Mouse (Mus musculus) ES-Bruce4 (cell line): ENCODE measurements around the gene Nf1. TPM values are rescaled to one million over a fixed set of nuclear protein-coding genes. Genes with fewer than 3 reads are reported as not detected.

Experiments used
- H3K27ac ChIP-seq: 2 replicates; pipeline ENCODE4 v1.5.1; 2012; ENCODE audit warnings: low read length, inconsistent platforms; ENCODE audit not compliant: insufficient read depth
- H3K27me3 ChIP-seq: 2 replicates; pipeline ENCODE4 v1.6.1; 2012; ENCODE audit warnings: mild to moderate bottlenecking, low read length, inconsistent platforms; ENCODE audit not compliant: control insufficient read depth, poor library complexity, insufficient read depth, severe bottlenecking
- H3K36me3 ChIP-seq: 2 replicates; pipeline ENCODE4 v1.6.1; 2012; ENCODE audit warnings: inconsistent platforms, mild to moderate bottlenecking, low read length, moderate library complexity; ENCODE audit not compliant: control insufficient read depth, poor library complexity, insufficient read depth, severe bottlenecking
- H3K4me1 ChIP-seq: one replicate; pipeline ENCODE4 v1.8.1; 2011; ENCODE audit warnings: low read length; ENCODE audit not compliant: control insufficient read depth, insufficient read depth
- H3K4me3 ChIP-seq: 2 replicates; pipeline ENCODE4 v1.5.1; 2011; ENCODE audit warnings: low read depth, mild to moderate bottlenecking, low read length
- H3K9ac ChIP-seq: 2 replicates; pipeline ENCODE4 v1.6.1; 2012; ENCODE audit warnings: low read depth, mild to moderate bottlenecking, inconsistent platforms; ENCODE audit not compliant: poor library complexity, severe bottlenecking
- H3K9me3 ChIP-seq: replicated peaks from 2 replicates; pipeline ENCODE4 v1.6.1; 2012; ENCODE audit warnings: mild to moderate bottlenecking, low read length, inconsistent platforms; ENCODE audit not compliant: control insufficient read depth, poor library complexity, insufficient read depth, severe bottlenecking
- CTCF ChIP-seq: IDR thresholded peaks from one replicate; pipeline ENCODE4 v1.8.1; 2011; ENCODE audit warnings: low read depth, low read length
- EP300 ChIP-seq: IDR thresholded peaks from 2 replicates; pipeline ENCODE4 v1.6.1; 2011; ENCODE audit warnings: low read depth, low read length; ENCODE audit not compliant: insufficient read depth
- POLR2A ChIP-seq: IDR thresholded peaks from one replicate; pipeline ENCODE4 v1.8.1; 2011; ENCODE audit warnings: low read length; ENCODE audit not compliant: insufficient read depth
- polyA plus RNA-seq: library from polyadenylated mRNA; stranded (reverse); fragments of >200 nt; gene quantifications from 2 replicates; pipeline ENCODE4 v1.2.4, GENCODE M21; 2011; ENCODE audit warnings: low read depth; ENCODE audit not compliant: missing spikeins, insufficient read depth, insufficient read length

Nf1 gene
- polyA plus RNA-seq, 1 experiment = 39.6 TPM

DNA sequence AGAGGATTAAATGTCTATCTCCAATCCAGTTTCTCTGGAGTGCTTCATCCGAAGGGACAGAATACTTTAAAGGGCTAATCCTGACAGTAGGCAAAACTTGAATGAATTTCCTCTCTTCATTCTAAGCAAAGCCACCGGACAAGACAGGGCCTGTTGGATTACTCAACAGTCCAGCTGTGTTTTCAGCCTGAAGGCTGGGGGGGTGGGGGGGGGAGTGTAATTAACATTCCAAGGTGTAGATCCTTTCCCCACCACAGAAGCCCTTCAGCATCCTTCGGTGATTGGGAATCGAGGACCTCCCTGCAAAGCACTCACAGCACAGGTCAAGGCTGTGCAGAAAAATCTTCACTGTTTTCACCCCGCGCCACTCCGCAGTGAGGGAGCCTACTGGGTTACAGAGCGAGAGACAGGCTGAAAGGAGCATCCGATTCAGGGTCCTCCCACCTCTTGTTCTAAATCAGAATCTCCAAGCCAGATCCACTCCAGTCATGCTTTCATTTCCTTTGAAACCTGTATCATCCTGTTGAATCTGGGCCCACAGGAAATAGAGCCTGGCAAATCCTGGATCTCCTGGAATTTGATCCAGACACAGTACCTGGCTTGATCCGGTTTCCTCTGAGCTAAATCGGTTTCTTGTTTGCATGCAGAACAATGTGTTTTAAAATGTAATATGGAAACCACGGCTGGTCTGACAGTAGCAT lies 15.4 kb upstream of the Nf1 start:
- Histone ChIP-seq H3K4me3 (no peak overlapping the region), H3K27me3 (no peaks in the 10 kb centered on the region), H3K9me3 (no peaks in the 10 kb centered on the region), H3K27ac (peak overlapping the region; percentile 73; the same call in 1 of the 2 replicates), H3K4me1 (peaks cover 2% of the 10 kb centered on the region), H3K9ac (0 out of 2 replicates have a peak overlapping the region, but pooled peaks have one; percentile 18), H3K36me3 (no peaks in the 10 kb centered on the region)
- TF ChIP-seq EP300 (no peak), CTCF (no peak), POLR2A (no peak)

DNA sequence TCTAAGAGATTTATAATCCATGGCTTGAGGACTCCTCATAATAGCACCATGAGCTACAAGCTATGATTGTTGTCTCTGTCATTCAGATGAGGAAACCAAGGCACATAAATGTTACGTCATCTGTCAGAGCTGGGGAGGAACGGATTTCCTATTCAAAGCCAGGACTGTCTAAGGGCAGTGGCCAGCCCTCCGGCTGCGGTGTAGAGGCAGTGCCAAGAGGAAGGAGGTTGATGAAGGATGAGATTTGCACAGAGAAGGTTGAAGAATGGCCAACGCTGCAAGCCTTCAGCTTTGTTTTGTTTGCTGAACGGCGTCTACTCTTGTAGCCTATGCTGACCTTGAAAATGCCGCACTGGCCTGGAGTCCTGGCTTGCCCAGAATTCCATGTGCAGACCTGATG lies 13.8 kb upstream of the Nf1 start:
- no peaks in the 10 kb centered on the region for H3K36me3 ChIP-seq
- H3K27me3 ChIP-seq = no peaks in the 10 kb centered on the region
- no peak overlapping the region for H3K27ac ChIP-seq
- H3K9me3 ChIP-seq = no peaks in the 10 kb centered on the region
- H3K4me1 ChIP-seq = peaks cover 2% of the 10 kb centered on the region
- TF ChIP-seq POLR2A (no peak), EP300 (no peak), CTCF (no peak)
- H3K9ac ChIP-seq = no peak overlapping the region
- no peak overlapping the region for H3K4me3 ChIP-seq

DNA sequence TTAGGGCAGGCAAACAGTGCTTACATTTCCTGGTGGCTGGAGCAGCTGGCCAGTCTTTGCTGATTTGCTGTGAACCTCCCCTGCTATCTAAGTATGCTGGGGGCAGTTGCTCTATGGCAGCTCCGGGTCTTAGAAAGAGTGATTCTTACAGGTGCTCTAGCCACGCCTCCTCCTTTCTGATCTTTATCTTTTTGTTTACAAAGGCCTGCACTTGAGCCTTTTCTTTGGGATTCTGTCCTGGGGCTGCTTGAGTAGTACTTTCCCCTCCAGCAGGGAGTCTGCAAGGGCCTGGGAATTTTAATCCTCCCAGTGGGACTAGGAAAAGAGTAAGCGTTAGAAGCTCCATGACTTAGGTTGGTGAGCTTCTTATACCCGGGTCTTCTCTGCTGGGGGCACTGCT lies 12.4 kb upstream of the Nf1 start:
- Histone ChIP-seq H3K9me3 (no peaks in the 10 kb centered on the region), H3K9ac (no peak overlapping the region), H3K27ac (peak overlapping the region; percentile 72), H3K27me3 (no peaks in the 10 kb centered on the region), H3K36me3 (no peaks in the 10 kb centered on the region), H3K4me1 (peaks cover 2% of the 10 kb centered on the region), H3K4me3 (no peak overlapping the region)
- TF ChIP-seq EP300 = no peak
- TF ChIP-seq CTCF = no peak
- TF ChIP-seq POLR2A = no peak

DNA sequence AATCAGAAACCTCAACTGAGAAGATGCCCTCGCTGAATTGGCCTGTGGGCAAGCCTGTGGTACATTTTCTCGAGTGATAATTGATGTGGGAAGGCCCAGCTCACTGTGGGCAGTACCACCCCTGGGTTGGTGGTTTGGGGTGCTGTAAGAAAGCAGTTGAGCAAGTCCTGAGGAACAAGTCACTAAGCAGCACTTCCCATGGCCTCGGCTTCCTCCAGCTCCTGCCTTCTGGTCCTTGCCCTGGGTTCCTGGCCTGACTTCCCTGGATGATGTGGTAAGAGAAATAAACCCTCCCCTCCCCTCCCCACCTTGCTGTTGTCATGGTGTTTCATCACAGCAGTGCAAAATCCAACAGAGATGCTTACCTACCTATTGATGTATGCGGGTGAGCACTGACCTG lies 11.4 kb upstream of the Nf1 start:
- no peak overlapping the region for H3K9ac ChIP-seq
- no peak overlapping the region for H3K4me3 ChIP-seq
- peaks cover 2% of the 10 kb centered on the region for H3K4me1 ChIP-seq
- no peak overlapping the region for H3K27ac ChIP-seq
- H3K27me3 ChIP-seq = no peaks in the 10 kb centered on the region
- H3K9me3 ChIP-seq = no peaks in the 10 kb centered on the region
- TF ChIP-seq CTCF (no peak), EP300 (no peak), POLR2A (no peak)
- H3K36me3 ChIP-seq = no peaks in the 10 kb centered on the region

DNA sequence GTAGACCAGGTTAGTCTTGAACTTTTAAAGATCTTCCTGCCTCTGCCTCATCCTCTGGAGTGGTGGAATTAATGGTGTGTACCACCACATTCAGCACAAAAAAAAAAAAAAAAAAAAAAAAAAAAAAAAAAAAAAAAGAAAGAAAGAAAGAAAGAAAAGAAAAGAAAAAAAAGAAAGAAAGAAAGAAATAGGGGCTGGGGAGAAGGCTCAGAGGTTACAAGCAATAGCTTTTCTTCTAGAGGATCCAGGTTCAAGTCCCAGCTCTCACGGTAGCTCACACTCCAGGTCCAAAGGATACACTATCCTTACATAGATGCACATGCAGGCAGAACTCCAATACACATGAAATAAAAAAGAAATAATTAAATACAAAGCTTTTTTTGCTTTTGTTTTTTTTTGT lies 9.9 kb upstream of the Nf1 start:
- Histone ChIP-seq H3K36me3 (no peaks in the 10 kb centered on the region), H3K4me3 (no peak overlapping the region), H3K27ac (no peak overlapping the region), H3K27me3 (no peaks in the 10 kb centered on the region), H3K4me1 (peaks cover 2% of the 10 kb centered on the region), H3K9me3 (no peaks in the 10 kb centered on the region), H3K9ac (no peak overlapping the region)
- TF ChIP-seq POLR2A = no peak
- no peak for TF ChIP-seq EP300
- TF ChIP-seq CTCF = no peak

DNA sequence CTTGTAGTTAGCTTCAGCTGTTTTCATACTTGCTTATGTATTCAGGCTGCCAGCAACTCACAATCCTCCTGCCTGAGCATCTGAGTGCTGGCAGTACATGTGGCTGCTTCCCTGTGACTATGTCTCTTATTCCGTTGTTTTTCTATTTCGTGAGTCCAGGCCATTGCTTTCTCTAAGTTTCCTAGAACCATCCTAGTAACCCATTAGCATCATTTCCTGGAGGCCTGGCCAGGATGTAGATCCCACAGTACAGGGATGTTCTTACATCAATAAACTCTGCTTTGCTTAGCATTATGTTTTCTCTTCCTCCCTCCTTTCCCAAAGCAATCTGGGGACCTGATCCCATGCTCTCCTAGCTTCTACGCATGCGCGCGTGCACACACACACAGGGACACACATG lies 4.4 kb upstream of the Nf1 start:
- Histone ChIP-seq H3K4me1 (no peaks in the 10 kb centered on the region), H3K9ac (no peak overlapping the region), H3K9me3 (no peaks in the 10 kb centered on the region), H3K27me3 (no peaks in the 10 kb centered on the region), H3K4me3 (no peak overlapping the region), H3K27ac (no peak overlapping the region), H3K36me3 (no peaks in the 10 kb centered on the region)
- no peak for TF ChIP-seq EP300
- TF ChIP-seq CTCF = no peak
- TF ChIP-seq POLR2A = no peak
